Mouse (Mus musculus) kidney, adult 2 months (tissue): ENCODE measurements around the gene Atp6v0d1.

Experiments
- CTCF ChIP-seq: fragments of 200-500 bp; conservative IDR thresholded peaks from 2 replicates; pipeline ENCODE4 v1.5.1; 2011; ENCODE audit warnings: low read depth, mild to moderate bottlenecking, control low read depth, low read length, moderate library complexity, mixed read lengths; ENCODE audit not compliant: insufficient read depth, insufficient read length
- POLR2A ChIP-seq: fragments of 200-500 bp; IDR thresholded peaks from one replicate; pipeline ENCODE4 v1.6.1; 2011; ENCODE audit warnings: low read depth, low read length, control low read depth

DNA sequence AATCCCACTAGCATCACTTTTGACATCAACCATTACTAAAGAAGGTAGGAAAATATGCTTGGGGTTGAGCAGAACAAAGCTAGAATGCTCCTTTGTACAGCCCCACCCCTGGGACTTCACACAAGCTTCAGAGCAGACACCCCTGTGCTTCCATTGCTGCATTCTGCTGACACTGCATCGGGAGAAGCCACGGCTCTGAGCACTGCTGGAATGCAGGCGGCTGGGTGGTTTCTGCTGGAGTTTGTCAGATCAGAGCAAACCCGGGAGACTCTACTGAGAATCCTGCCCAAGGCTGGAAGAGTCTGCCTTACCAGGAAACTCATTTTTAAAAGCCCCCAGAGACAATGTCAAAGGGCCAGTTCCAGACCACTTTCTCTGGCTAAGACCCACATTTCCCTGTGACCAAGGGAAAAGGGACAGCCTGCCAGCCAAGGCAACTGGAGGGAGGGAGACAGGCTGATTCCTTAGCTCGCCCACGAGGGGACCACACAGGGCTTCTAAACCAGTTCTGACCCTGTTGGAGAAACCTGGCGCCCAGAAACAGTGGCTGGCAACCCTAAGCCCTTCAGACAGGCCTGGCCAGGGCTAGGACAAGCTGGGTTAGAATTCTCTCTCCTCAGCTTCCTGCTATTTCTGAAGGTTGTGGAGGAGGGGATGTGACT is 21.2 kb downstream of the Atp6v0d1 start:
- no peak for TF ChIP-seq CTCF
- TF ChIP-seq POLR2A = no peak
